Mouse (Mus musculus): ENCODE data around the gene Ercc6. TPM values are rescaled to one million over a fixed set of nuclear protein-coding genes. Genes with fewer than 3 reads are reported as not detected.

Gene Ercc6
- total RNA-seq, 2 experiments from 2014 or later, result 12.2 to 13.5 TPM

Other genes starting within 250 kb of the Ercc6 start
- 1 to 10 TPM; 9.3 to 9.9 TPM for gene Ogdhl, start 191.5 kb upstream of the Ercc6 start, total RNA-seq (2021)
- gene 1700024G13Rik, start 125.1 kb upstream of the Ercc6 start, total RNA-seq (2021), result not detected
- gene Slc18a3, start 48.7 kb upstream of the Ercc6 start, total RNA-seq (2021), result not detected
- not detected for gene Chat, start 47.5 kb upstream of the Ercc6 start, total RNA-seq (2021)
- 1 to 10 TPM; 1.2 to 1.9 TPM for gene Prrxl1, start 85.9 kb downstream of the Ercc6 start, total RNA-seq (2021)
- under 1 TPM in 1 of 2 experiments, not detected in 1; 0.22 TPM for gene 3425401B19Rik, start 171.8 kb downstream of the Ercc6 start, total RNA-seq (2021)